Mouse (Mus musculus) testis, adult 2 months (tissue): Measurements from ENCODE around the gene Timm50.

Experiments used
- CTCF ChIP-seq: fragments of 200-500 bp; IDR thresholded peaks from 2 replicates; pipeline ENCODE4 v1.5.1; 2012; ENCODE audit warnings: low read depth, mild to moderate bottlenecking, inconsistent platforms, low read length, moderate library complexity; ENCODE audit not compliant: control insufficient read depth, insufficient read depth, insufficient replicate concordance
- POLR2A ChIP-seq: fragments of 200-500 bp; IDR thresholded peaks from 2 replicates; pipeline ENCODE4 v1.6.1; 2012; ENCODE audit warnings: low read depth, mild to moderate bottlenecking, inconsistent platforms, low read length, moderate library complexity; ENCODE audit not compliant: control insufficient read depth

GRCm38 (mm10) chr7:28325293-28325692 is 13.4 kb upstream of the Timm50 start:
- TF ChIP-seq CTCF (no peak), POLR2A (no peak)
